Mouse (Mus musculus): ENCODE measurements around the gene Senp6. TPM values are rescaled to one million over a fixed set of nuclear protein-coding genes. Genes with fewer than 3 reads are reported as not detected.

Gene Senp6
- polyA plus RNA-seq, 1 experiment from 2014 or later: 43.8 TPM

DNA sequence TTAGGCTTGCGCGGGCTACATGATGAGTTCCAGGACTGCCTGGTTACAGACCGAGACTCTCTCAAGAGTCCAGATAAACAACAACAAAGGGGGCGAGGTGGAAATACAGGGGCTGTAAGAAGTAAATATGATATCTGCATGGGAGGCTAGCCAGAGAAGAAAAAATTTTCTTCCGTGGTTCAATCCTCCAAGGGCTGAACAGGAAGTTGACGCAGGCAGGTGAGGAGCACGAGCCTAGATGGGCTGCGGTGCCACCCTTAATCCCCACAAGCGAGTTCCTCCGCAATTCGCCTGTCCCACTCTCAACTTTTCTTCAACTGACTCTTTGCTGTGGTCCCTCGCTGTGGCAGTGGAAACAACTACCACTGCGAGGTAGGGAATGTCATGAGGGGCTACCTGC lies 97.5 kb downstream of the Senp6 start:
- ATAC-seq: peak; percentile 0; the same call in 1 of the 2 replicates
- 3% methylated on average over 13 of the region's 13 CpGs for WGBS
- Histone ChIP-seq H3K36me3 (ENCODE audit: control insufficient read depth, insufficient read depth, low read length) (no peaks in the 10 kb centered on the region), H3K27me3 (replicated peaks; ENCODE audit: control insufficient read depth, insufficient read depth, low read length) (no peaks in the 10 kb centered on the region), H3K9me3 (ENCODE audit: control insufficient read depth, low read length) (no peaks in the 10 kb centered on the region), H3K4me2 (ENCODE audit: low read length) (peak overlapping the region; percentile 94), H3K9ac (ENCODE audit: low read depth, low read length) (peak overlapping the region; percentile 62), H3K27ac (ENCODE audit: low read depth, low read length) (no peak overlapping the region; the same call in 1 of the 2 replicates), H3K4me3 (ENCODE audit: low read length) (peak overlapping the region; percentile 87), H3K4me1 (ENCODE audit: control insufficient read depth, insufficient read depth, low read depth, low read length) (peaks cover 9% of the 10 kb centered on the region)

DNA sequence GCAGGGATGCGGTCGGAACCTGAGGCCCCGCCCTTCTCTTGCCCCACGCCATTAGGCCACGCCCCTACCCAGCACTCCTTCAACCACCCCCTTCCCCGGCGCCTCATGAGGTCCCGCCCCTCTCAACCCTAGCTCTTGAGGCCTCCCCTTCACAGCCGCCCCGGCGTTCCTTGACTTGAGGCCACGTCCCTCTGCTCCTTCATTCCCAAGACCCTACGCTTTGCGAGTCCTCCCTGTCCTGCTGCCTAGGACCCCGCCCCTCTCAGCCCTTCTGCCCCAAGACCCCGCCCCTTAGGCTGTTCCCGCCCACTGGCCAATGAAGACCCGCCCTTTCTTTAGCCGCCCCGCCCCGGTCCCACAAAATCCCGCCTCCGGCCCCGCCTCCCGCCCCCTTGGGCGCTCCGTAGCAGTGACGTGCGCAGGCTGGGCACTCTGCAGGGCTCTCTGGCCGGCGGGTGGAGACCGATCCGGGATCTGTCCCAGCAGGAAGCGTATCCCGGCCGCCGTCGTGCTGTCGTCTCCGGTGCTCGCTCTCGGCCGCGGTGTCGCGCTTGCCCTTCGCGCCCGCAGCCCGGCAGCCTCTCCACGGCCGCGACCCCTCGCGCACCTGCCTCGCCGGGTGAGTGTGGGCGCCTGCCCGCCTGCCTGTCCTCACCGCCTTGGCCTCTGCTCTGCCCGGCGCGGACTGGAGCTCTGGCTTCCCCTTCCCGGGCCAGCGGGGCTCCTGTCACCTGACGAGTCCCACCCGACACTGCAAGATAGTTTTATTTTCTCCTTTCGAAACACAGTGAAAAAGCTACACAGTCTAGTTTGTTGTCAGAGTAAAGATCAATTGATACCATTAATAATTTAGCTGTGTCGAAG lies 98.1 kb downstream of the Senp6 start, which contains the start of gene Myo6:
Gene Myo6, plus strand, starts transcription at position 421 of the 864 bp plus-strand sequence.
- no peaks in the 10 kb centered on the region for H3K9me3 ChIP-seq (ENCODE audit: control insufficient read depth, low read length)
- WGBS: under 1% methylated on average over 60 of the region's 69 CpGs
- peak; percentile 98 for ATAC-seq

DNA sequence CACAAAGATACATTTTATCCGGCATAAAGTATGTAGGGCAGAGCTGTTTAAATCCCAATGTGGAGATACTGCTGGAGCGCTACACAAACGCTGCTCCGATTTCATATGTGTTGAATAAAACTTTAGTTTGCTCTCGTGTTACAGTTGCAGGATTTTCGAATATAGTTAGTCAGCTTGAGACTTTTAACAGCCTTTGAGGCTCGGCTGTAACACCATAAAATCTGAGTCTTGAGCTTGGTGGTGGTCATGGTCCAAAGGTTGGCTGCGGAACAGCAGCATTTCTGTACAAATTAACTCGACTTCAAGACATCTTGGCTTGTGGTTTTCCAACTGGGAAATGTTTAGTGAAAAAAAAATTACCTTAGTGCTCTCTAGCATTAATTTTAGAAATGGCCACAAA lies 99.0 kb downstream of the Senp6 start:
- H3K9ac ChIP-seq (ENCODE audit: low read depth, low read length): peak overlapping the region; percentile 7
- H3K27me3 ChIP-seq (replicated peaks; ENCODE audit: control insufficient read depth, insufficient read depth, low read length): no peaks in the 10 kb centered on the region
- H3K27ac ChIP-seq (ENCODE audit: low read depth, low read length): no peak overlapping the region
- WGBS: 35% methylated on average over 9 of the region's 9 CpGs
- no peak for ATAC-seq
- H3K9me3 ChIP-seq (ENCODE audit: control insufficient read depth, low read length): no peaks in the 10 kb centered on the region
- peaks cover 9% of the 10 kb centered on the region for H3K4me1 ChIP-seq (ENCODE audit: control insufficient read depth, insufficient read depth, low read depth, low read length)
- H3K4me2 ChIP-seq (ENCODE audit: low read length): peak overlapping the region; percentile 94
- H3K36me3 ChIP-seq (ENCODE audit: control insufficient read depth, insufficient read depth, low read length): no peaks in the 10 kb centered on the region
- peak overlapping the region; percentile 87 for H3K4me3 ChIP-seq (ENCODE audit: low read length)

More for the DNA sequence above, 98.1 kb downstream of the Senp6 start, which contains the start of gene Myo6:
- Histone ChIP-seq H3K4me2 (ENCODE audit: low read length) (peak within 1 kb of the TSS; percentile 94), H3K27me3 (replicated peaks; ENCODE audit: control insufficient read depth, insufficient read depth, low read length) (no peaks in the 10 kb centered on the region), H3K9ac (ENCODE audit: low read depth, low read length) (peak within 1 kb of the TSS; percentile 92), H3K36me3 (ENCODE audit: control insufficient read depth, insufficient read depth, low read length) (no peaks in the 10 kb centered on the region), H3K4me3 (ENCODE audit: low read length) (peak within 1 kb of the TSS; percentile 87), H3K27ac (ENCODE audit: low read depth, low read length) (peak within 1 kb of the TSS; percentile 87), H3K4me1 (ENCODE audit: control insufficient read depth, insufficient read depth, low read depth, low read length) (peaks cover 9% of the 10 kb centered on the region)

DNA sequence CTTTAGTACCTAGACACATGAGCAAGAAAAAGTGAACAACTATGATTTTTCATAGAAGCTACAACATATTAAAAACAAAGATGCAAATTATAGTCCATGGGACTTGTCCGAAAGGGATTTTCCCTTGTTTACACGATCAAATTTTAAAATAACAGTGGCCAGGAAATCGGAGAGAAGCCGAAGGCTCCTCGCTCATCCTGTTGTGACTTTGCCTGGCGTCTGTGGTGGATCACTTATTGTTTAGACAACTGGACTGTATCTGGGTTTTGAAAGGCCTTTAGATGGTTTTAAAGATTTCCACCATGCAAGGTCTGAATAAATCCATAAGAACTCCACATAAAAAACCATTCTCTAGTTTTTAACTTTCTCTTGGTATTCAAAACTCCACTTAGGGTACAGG lies 99.7 kb downstream of the Senp6 start:
- H3K4me3 ChIP-seq (ENCODE audit: low read length): peak overlapping the region; percentile 6; the same call in 1 of the 2 replicates
- no peak overlapping the region for H3K27ac ChIP-seq (ENCODE audit: low read depth, low read length)

DNA sequence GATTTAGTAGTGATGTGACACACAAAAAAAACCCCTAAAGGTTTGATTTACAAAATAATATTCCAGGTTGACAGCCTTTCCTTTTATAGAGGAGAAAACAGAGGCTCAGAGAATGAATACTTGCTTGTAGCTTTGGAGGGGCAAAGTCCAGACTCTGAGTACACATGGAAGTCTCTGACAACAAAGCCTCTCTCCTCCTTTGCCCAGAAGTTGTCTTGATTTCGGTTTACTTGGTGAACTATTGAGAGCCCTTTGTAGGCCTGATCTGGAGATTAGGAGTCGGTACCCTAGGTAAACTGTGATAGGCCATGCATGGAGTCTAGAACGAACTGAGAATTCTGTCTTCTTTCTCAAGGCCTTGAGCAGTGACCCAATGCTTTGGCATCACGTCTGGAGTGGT lies 100.4 kb downstream of the Senp6 start:
- no peak overlapping the region for H3K9ac ChIP-seq (ENCODE audit: low read depth, low read length)
- WGBS: 76% methylated on average over 4 of the region's 4 CpGs
- no peak overlapping the region for H3K4me2 ChIP-seq (ENCODE audit: low read length)
- H3K36me3 ChIP-seq (ENCODE audit: control insufficient read depth, insufficient read depth, low read length): no peaks in the 10 kb centered on the region
- peaks cover 9% of the 10 kb centered on the region for H3K4me1 ChIP-seq (ENCODE audit: control insufficient read depth, insufficient read depth, low read depth, low read length)
- ATAC-seq: no peak
- H3K9me3 ChIP-seq (ENCODE audit: control insufficient read depth, low read length): no peaks in the 10 kb centered on the region
- H3K27ac ChIP-seq (ENCODE audit: low read depth, low read length): no peak overlapping the region
- no peak overlapping the region; the same call in 1 of the 2 replicates for H3K4me3 ChIP-seq (ENCODE audit: low read length)
- no peaks in the 10 kb centered on the region for H3K27me3 ChIP-seq (replicated peaks; ENCODE audit: control insufficient read depth, insufficient read depth, low read length)

More for the DNA sequence above, 99.7 kb downstream of the Senp6 start:
- WGBS: 79% methylated on average over 6 of the region's 6 CpGs
- no peak for ATAC-seq
- H3K36me3 ChIP-seq (ENCODE audit: control insufficient read depth, insufficient read depth, low read length): no peaks in the 10 kb centered on the region
- peaks cover 9% of the 10 kb centered on the region for H3K4me1 ChIP-seq (ENCODE audit: control insufficient read depth, insufficient read depth, low read depth, low read length)
- H3K4me2 ChIP-seq (ENCODE audit: low read length): peak overlapping the region; percentile 37
- no peaks in the 10 kb centered on the region for H3K27me3 ChIP-seq (replicated peaks; ENCODE audit: control insufficient read depth, insufficient read depth, low read length)
- H3K9ac ChIP-seq (ENCODE audit: low read depth, low read length): no peak overlapping the region
- no peaks in the 10 kb centered on the region for H3K9me3 ChIP-seq (ENCODE audit: control insufficient read depth, low read length)

DNA sequence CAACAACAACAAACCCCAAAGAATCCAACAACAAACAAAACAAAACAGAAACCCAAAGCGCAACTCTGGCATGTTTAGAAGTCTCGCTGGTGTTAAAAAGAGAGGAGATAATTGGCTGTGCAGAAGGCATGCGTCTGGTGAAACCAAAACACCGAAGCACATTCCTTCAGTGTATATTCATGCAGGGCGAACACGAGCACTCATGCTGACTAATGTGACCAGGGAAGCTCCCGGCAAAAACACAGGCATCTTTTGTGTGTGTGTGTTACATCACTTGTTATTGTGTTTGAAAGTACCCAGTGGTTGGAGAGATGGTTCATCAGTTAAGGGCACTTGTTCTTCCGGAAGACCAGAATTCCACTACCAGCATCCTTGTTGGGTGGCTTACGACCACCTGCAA lies 102.8 kb downstream of the Senp6 start:
- Histone ChIP-seq H3K9ac (ENCODE audit: low read depth, low read length) (no peak overlapping the region), H3K36me3 (ENCODE audit: control insufficient read depth, insufficient read depth, low read length) (no peaks in the 10 kb centered on the region), H3K27ac (ENCODE audit: low read depth, low read length) (no peak overlapping the region), H3K4me3 (ENCODE audit: low read length) (no peak overlapping the region), H3K27me3 (replicated peaks; ENCODE audit: control insufficient read depth, insufficient read depth, low read length) (no peaks in the 10 kb centered on the region), H3K4me1 (ENCODE audit: control insufficient read depth, insufficient read depth, low read depth, low read length) (peaks cover 9% of the 10 kb centered on the region), H3K9me3 (ENCODE audit: control insufficient read depth, low read length) (no peaks in the 10 kb centered on the region), H3K4me2 (ENCODE audit: low read length) (no peak overlapping the region)
- no peak for ATAC-seq
- 78% methylated on average over 9 of the region's 9 CpGs for WGBS

DNA sequence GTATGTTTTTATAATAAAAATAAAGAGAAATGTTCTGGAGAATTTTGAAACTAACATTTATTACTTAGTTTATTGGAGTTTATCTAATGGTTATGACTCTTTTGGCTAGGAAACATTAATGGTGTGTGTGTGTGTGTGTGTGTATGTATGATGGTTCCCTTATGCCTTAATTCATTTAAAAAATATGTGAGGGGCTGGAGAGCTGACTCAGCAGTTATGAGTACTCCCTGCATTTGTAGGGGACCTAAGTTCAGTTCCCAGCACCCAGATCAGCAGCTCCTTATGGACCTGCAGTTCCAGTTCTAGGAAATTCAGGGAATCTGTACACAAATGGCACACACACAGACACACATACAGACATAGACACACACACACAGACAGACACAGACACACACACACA lies 104.5 kb downstream of the Senp6 start:
- Histone ChIP-seq H3K4me3 (ENCODE audit: low read length) (no peak overlapping the region), H3K4me1 (ENCODE audit: control insufficient read depth, insufficient read depth, low read depth, low read length) (peaks cover 5% of the 10 kb centered on the region; the same call in 1 of the 2 replicates), H3K4me2 (ENCODE audit: low read length) (no peak overlapping the region), H3K27me3 (replicated peaks; ENCODE audit: control insufficient read depth, insufficient read depth, low read length) (no peaks in the 10 kb centered on the region), H3K27ac (ENCODE audit: low read depth, low read length) (no peak overlapping the region), H3K9ac (ENCODE audit: low read depth, low read length) (no peak overlapping the region), H3K36me3 (ENCODE audit: control insufficient read depth, insufficient read depth, low read length) (no peaks in the 10 kb centered on the region), H3K9me3 (ENCODE audit: control insufficient read depth, low read length) (no peaks in the 10 kb centered on the region)
- no peak for ATAC-seq

DNA sequence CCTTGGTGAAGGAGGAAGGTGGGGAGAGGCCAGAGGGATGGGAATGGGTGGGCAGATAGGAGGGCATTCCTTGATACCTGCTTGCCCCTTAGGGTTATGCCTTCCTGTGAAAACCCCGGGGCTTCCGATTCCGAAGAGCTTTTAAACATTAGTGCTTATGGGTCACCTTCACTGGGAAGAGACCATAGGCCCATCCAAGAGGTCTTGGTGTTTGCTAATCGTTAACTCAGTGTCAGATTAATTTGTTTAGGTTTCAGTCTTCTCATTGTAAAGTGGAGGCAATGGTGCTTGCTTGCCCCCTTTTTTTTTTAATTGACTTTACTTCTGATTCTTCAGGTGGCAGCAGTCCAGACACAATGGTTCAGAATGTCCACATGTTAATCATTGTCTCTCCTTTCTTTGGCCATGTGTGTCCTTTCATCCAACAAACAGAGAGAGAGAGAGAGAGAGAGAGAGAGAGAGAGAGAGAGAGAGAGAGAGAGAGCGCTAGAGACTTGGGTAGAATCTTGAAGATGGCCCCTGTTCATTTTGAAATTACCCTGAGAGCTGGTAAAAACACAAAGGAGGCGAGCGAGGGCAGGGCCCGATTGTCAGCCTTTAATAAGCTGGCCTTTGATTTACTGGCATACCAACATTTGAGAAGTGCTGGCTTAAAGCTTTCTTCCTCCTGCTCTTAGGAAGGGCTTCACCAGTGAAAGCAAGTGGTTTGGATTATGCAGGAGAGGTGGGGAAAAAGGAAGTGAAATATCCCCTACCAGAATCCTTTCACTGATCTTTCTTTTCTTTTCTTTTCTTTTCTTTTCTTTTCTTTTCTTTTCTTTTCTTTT lies 105.9 kb downstream of the Senp6 start:
- H3K27me3 ChIP-seq (replicated peaks; ENCODE audit: control insufficient read depth, insufficient read depth, low read length): no peaks in the 10 kb centered on the region
- H3K36me3 ChIP-seq (ENCODE audit: control insufficient read depth, insufficient read depth, low read length): no peaks in the 10 kb centered on the region
- no peak overlapping the region for H3K27ac ChIP-seq (ENCODE audit: low read depth, low read length)
- WGBS: 69% methylated on average over 8 of the region's 8 CpGs
- peaks cover 5% of the 10 kb centered on the region; the same call in 1 of the 2 replicates for H3K4me1 ChIP-seq (ENCODE audit: control insufficient read depth, insufficient read depth, low read depth, low read length)
- no peak for ATAC-seq
- no peak overlapping the region for H3K4me2 ChIP-seq (ENCODE audit: low read length)
- H3K9me3 ChIP-seq (ENCODE audit: control insufficient read depth, low read length): no peaks in the 10 kb centered on the region
- no peak overlapping the region for H3K9ac ChIP-seq (ENCODE audit: low read depth, low read length)
- H3K4me3 ChIP-seq (ENCODE audit: low read length): no peak overlapping the region

DNA sequence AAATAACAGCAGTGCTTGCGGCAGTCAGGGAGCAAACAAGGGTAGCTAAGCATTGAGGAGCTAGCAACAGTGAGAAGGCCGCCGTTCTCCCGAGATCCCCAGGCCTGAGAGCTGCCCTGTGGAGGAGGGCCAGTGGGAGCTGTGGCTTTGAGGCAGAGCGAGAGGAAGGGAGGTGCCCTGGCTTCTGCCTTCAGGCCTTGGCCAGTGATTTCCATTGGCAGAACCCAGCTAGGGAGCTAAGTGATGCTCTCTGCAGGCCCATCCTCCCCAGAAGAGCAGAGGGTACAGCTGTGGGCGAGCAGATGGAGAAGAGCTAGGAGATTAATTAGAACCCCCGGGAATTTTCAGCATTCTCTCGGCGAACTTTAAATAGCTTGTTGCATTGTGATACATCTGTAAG lies 106.9 kb downstream of the Senp6 start:
- WGBS: 25% methylated on average over 9 of the region's 9 CpGs
- no peaks in the 10 kb centered on the region for H3K36me3 ChIP-seq (ENCODE audit: control insufficient read depth, insufficient read depth, low read length)
- H3K9ac ChIP-seq (ENCODE audit: low read depth, low read length): no peak overlapping the region

More for the DNA sequence above, 106.9 kb downstream of the Senp6 start:
- Histone ChIP-seq H3K9me3 (ENCODE audit: control insufficient read depth, low read length) (no peaks in the 10 kb centered on the region), H3K27ac (ENCODE audit: low read depth, low read length) (no peak overlapping the region), H3K27me3 (replicated peaks; ENCODE audit: control insufficient read depth, insufficient read depth, low read length) (no peaks in the 10 kb centered on the region), H3K4me2 (ENCODE audit: low read length) (no peak overlapping the region), H3K4me3 (ENCODE audit: low read length) (no peak overlapping the region), H3K4me1 (ENCODE audit: control insufficient read depth, insufficient read depth, low read depth, low read length) (peaks cover 5% of the 10 kb centered on the region; the same call in 1 of the 2 replicates)
- peak; percentile 72 for ATAC-seq

All from hindbrain, embryonic 16.5 days (tissue).